Mouse (Mus musculus): ENCODE data around the gene Morn4. TPM values are rescaled to one million over a fixed set of nuclear protein-coding genes. Genes with fewer than 3 reads are reported as not detected.
"Not testable (repeated sequence)": the region's sequence is repeated elsewhere in the genome, so short reads cannot be mapped to it uniquely, and the experiment has no call there.

Morn4 gene
- polyA plus RNA-seq, 1 experiment from 2014 or later = 20.1 TPM

DNA sequence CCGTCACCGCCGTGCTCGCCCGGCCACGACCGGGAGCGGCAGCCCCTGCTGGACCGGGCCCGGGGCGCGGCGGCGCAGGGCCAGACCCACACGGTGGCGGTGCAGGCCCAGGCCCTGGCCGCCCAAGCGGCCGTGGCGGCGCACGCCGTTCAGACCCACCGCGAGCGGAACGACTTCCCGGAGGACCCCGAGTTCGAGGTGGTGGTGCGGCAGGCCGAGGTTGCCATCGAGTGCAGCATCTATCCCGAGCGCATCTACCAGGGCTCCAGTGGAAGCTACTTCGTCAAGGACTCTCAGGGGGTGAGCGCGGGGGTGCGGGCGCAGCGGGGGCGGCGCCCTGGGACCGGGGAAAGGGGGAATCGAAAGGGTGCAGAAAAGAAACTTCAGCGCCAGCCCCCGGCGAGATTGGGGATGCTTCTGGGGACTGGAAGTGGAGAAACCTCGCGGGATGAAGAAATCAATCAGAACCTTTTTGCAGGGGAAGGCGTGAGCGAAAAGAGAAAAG is 4.5 kb upstream of the Morn4 start:
- Histone ChIP-seq H3K9ac (ENCODE audit: low read depth, low read length) (peak overlapping the region; percentile 93), H3K9me3 (ENCODE audit: control insufficient read depth, low read length) (no peaks in the 10 kb centered on the region), H3K27me3 (replicated peaks; ENCODE audit: control insufficient read depth, insufficient read depth, low read length) (no peaks in the 10 kb centered on the region), H3K27ac (replicated peaks; ENCODE audit: low read depth, low read length) (peak overlapping the region; percentile 91), H3K4me3 (ENCODE audit: low read depth, low read length) (peak overlapping the region; percentile 99), H3K36me3 (ENCODE audit: control insufficient read depth, insufficient read depth, low read length) (peaks cover 9% of the 10 kb centered on the region; the same call in 1 of the 2 replicates), H3K4me1 (ENCODE audit: control insufficient read depth, insufficient read depth, low read length) (peaks cover 16% of the 10 kb centered on the region), H3K4me2 (ENCODE audit: low read depth, low read length) (peak overlapping the region; percentile 75)
- ATAC-seq (ENCODE audit: low read depth) (peak; percentile 71), DNase-seq (ENCODE audit: low spot score) (peak; percentile 47)
- WGBS = under 1% methylated on average over 22 of the region's 52 CpGs

DNA sequence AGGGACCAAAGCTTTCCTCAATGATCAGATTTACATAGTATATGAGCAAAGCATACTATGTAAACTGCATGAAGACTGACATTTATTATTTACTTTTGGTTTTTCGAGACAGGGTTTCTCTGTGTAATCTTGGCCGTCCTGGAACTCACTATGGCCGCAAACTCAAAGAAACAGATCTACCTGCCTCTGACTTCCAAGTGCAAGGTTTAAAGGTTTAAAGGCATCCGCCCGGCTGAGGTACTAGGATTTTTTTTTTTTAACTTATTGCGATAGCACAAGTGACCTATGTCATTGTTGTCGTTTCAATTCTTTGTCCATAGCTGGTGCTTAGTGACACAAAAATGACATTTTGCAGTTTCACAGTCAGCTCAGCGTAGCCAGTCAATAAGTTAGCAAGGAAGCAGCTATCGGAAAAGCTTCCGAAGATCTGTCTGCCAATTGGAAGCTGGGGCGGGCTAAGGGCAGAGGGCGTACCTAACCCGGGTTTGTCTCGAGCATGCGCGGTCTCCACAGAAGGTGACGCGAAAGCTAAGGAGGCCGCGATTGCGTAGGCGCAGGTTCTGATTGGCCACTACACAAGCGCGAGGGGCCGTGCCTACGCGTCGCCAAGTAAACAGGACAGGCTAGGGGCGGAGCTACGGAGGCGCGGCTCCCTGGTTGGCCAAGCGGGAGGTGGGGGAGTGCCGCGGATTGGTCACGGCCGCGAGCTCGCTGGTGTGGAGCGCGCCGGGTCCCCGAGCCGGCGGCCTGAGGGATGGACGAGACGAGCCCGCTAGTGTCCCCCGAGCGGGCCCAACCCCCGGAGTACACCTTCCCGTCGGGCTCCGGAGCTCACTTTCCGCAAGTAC is 3.8 kb upstream of the Morn4 start, which contains the start of gene Pi4k2a:
Gene Pi4k2a (plus strand): TSS at position 723 of the 848 bp plus-strand sequence.
- under 1% methylated on average over 28 of the region's 55 CpGs for WGBS
- H3K36me3 ChIP-seq (ENCODE audit: control insufficient read depth, insufficient read depth, low read length) = peaks cover 6% of the 10 kb centered on the region; the same call in 1 of the 2 replicates
- H3K4me1 ChIP-seq (ENCODE audit: control insufficient read depth, insufficient read depth, low read length) = peaks cover 19% of the 10 kb centered on the region
- peak within 1 kb of the TSS; percentile 93 for H3K9ac ChIP-seq (ENCODE audit: low read depth, low read length)
- H3K27me3 ChIP-seq (replicated peaks; ENCODE audit: control insufficient read depth, insufficient read depth, low read length) = no peaks in the 10 kb centered on the region
- H3K9me3 ChIP-seq (ENCODE audit: control insufficient read depth, low read length) = no peaks in the 10 kb centered on the region
- H3K4me2 ChIP-seq (ENCODE audit: low read depth, low read length) = peak within 1 kb of the TSS; percentile 75
- DNase-seq (ENCODE audit: low spot score) = peak; percentile 100
- ATAC-seq (ENCODE audit: low read depth) = peak; percentile 98
- peak within 1 kb of the TSS; percentile 99 for H3K4me3 ChIP-seq (ENCODE audit: low read depth, low read length)
- H3K27ac ChIP-seq (replicated peaks; ENCODE audit: low read depth, low read length) = peak within 1 kb of the TSS; percentile 91

- DNase-seq (ENCODE audit: low spot score) (peak; percentile 73), ATAC-seq (ENCODE audit: low read depth) (no peak)
- H3K9me3 ChIP-seq (ENCODE audit: control insufficient read depth, low read length) = no peaks in the 10 kb centered on the region
- no peaks in the 10 kb centered on the region for H3K27me3 ChIP-seq (replicated peaks; ENCODE audit: control insufficient read depth, insufficient read depth, low read length)
- peak overlapping the region; percentile 99 for H3K4me3 ChIP-seq (ENCODE audit: low read depth, low read length)
- H3K27ac ChIP-seq (replicated peaks; ENCODE audit: low read depth, low read length) = peak overlapping the region; percentile 72
- 21% methylated on average over 14 of the region's 14 CpGs for WGBS
- peaks cover 19% of the 10 kb centered on the region for H3K4me1 ChIP-seq (ENCODE audit: control insufficient read depth, insufficient read depth, low read length)
- peak overlapping the region; percentile 56 for H3K4me2 ChIP-seq (ENCODE audit: low read depth, low read length)
- peaks cover 6% of the 10 kb centered on the region; the same call in 1 of the 2 replicates for H3K36me3 ChIP-seq (ENCODE audit: control insufficient read depth, insufficient read depth, low read length)
- no peak overlapping the region; the same call in 1 of the 2 replicates for H3K9ac ChIP-seq (ENCODE audit: low read depth, low read length)
Observed at GRCm38 (mm10) chr19:42089103-42089747, 3.1 kb upstream of the Morn4 start.

DNA sequence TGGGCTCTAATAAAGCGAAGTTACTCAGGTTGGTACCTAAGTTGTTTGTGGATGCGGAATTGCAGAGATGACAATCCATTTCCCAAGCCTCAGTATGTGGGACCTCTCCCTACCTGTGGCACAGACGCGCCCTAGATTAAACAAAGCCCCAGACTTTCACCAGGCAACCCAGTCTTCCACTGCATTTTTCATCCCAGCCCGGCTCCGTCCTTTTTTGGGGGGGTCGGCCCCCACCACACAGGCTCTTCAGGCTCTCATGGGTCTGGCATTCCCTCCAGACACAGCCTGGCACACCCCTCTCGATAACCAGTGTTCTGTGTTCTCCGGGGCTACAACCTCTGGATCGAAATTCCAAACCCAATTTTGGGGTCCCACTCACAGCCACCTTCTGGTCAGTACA is 467 bp downstream of the Morn4 start:
- Histone ChIP-seq H3K9me3 (ENCODE audit: control insufficient read depth, low read length) (no peaks in the 10 kb centered on the region), H3K36me3 (ENCODE audit: control insufficient read depth, insufficient read depth, low read length) (no peaks in the 10 kb centered on the region), H3K27me3 (replicated peaks; ENCODE audit: control insufficient read depth, insufficient read depth, low read length) (no peaks in the 10 kb centered on the region), H3K4me2 (ENCODE audit: low read depth, low read length) (peak overlapping the region; percentile 67), H3K27ac (replicated peaks; ENCODE audit: low read depth, low read length) (no peak overlapping the region), H3K4me1 (ENCODE audit: control insufficient read depth, insufficient read depth, low read length) (0 out of 2 replicates have a peak, but pooled peaks cover 14% of the 10 kb centered on the region), H3K4me3 (ENCODE audit: low read depth, low read length) (peak overlapping the region; percentile 64), H3K9ac (ENCODE audit: low read depth, low read length) (peak overlapping the region; percentile 72)
- ATAC-seq (ENCODE audit: low read depth) = no peak
- no peak for DNase-seq (ENCODE audit: low spot score)
- WGBS = 5% methylated on average over 10 of the region's 10 CpGs

GRCm38 (mm10) chr19:42081613-42082012 is 4.5 kb downstream of the Morn4 start:
- H3K9ac ChIP-seq (ENCODE audit: low read depth, low read length); H3K9me3 ChIP-seq (ENCODE audit: control insufficient read depth, low read length); H3K27me3 ChIP-seq (replicated peaks; ENCODE audit: control insufficient read depth, insufficient read depth, low read length); H3K4me1 ChIP-seq (ENCODE audit: control insufficient read depth, insufficient read depth, low read length); DNase-seq (ENCODE audit: low spot score); H3K4me2 ChIP-seq (ENCODE audit: low read depth, low read length); H3K27ac ChIP-seq (replicated peaks; ENCODE audit: low read depth, low read length); ATAC-seq (ENCODE audit: low read depth); H3K36me3 ChIP-seq (ENCODE audit: control insufficient read depth, insufficient read depth, low read length); H3K4me3 ChIP-seq (ENCODE audit: low read depth, low read length): not testable (repeated sequence)
- WGBS = 98% methylated on average over 5 of the region's 5 CpGs

DNA sequence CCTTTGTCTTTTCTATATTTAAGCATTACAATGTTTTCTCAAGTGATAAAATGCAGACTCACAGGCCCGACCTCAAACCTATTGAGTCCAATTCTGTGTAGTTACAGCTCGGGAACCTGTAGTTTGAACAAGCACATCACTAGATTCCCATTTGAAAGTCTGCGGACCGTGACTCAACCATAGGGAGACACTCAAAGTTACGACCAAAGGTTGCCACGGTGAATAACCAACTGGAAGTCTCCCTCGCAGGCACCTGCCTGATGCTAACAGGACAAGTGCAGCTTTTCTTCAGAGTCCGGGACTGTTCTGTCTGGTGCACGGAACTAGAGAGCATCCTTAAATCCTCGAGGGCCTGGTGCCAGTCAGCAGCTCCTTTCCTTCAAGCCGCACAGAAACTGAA is 5.7 kb downstream of the Morn4 start:
- no peak overlapping the region for H3K9ac ChIP-seq (ENCODE audit: low read depth, low read length)
- 0 out of 2 replicates have a peak, but pooled peaks cover under 1% of the 10 kb centered on the region for H3K4me1 ChIP-seq (ENCODE audit: control insufficient read depth, insufficient read depth, low read length)
- ATAC-seq (ENCODE audit: low read depth) (no peak), DNase-seq (ENCODE audit: low spot score) (no peak)
- no peak overlapping the region for H3K27ac ChIP-seq (replicated peaks; ENCODE audit: low read depth, low read length)
- H3K4me3 ChIP-seq (ENCODE audit: low read depth, low read length) = no peak overlapping the region
- no peaks in the 10 kb centered on the region for H3K9me3 ChIP-seq (ENCODE audit: control insufficient read depth, low read length)
- WGBS = 80% methylated on average over 11 of the region's 11 CpGs
- H3K27me3 ChIP-seq (replicated peaks; ENCODE audit: control insufficient read depth, insufficient read depth, low read length) = no peaks in the 10 kb centered on the region
- peaks cover 10% of the 10 kb centered on the region; the same call in 1 of the 2 replicates for H3K36me3 ChIP-seq (ENCODE audit: control insufficient read depth, insufficient read depth, low read length)
- no peak overlapping the region for H3K4me2 ChIP-seq (ENCODE audit: low read depth, low read length)

- WGBS = 72% methylated on average over 5 of the region's 5 CpGs
- Histone ChIP-seq H3K4me1 (ENCODE audit: control insufficient read depth, insufficient read depth, low read length) (no peaks in the 10 kb centered on the region), H3K9me3 (ENCODE audit: control insufficient read depth, low read length) (no peaks in the 10 kb centered on the region), H3K27me3 (replicated peaks; ENCODE audit: control insufficient read depth, insufficient read depth, low read length) (no peaks in the 10 kb centered on the region), H3K9ac (ENCODE audit: low read depth, low read length) (no peak overlapping the region), H3K36me3 (ENCODE audit: control insufficient read depth, insufficient read depth, low read length) (peaks cover 15% of the 10 kb centered on the region; the same call in 1 of the 2 replicates), H3K4me3 (ENCODE audit: low read depth, low read length) (no peak overlapping the region), H3K27ac (replicated peaks; ENCODE audit: low read depth, low read length) (no peak overlapping the region), H3K4me2 (ENCODE audit: low read depth, low read length) (no peak overlapping the region)
- DNase-seq (ENCODE audit: low spot score) = no peak
- no peak for ATAC-seq (ENCODE audit: low read depth)
Observed at GRCm38 (mm10) chr19:42079950-42080349, 6.2 kb downstream of the Morn4 start.

GRCm38 (mm10) chr19:42079006-42079405 is 7.2 kb downstream of the Morn4 start:
- H3K9me3 ChIP-seq (ENCODE audit: control insufficient read depth, low read length) = no peaks in the 10 kb centered on the region
- DNase-seq (ENCODE audit: low spot score) (no peak), ATAC-seq (ENCODE audit: low read depth) (no peak)
- no peak overlapping the region for H3K4me3 ChIP-seq (ENCODE audit: low read depth, low read length)
- no peak overlapping the region for H3K27ac ChIP-seq (replicated peaks; ENCODE audit: low read depth, low read length)
- no peaks in the 10 kb centered on the region for H3K27me3 ChIP-seq (replicated peaks; ENCODE audit: control insufficient read depth, insufficient read depth, low read length)
- H3K4me1 ChIP-seq (ENCODE audit: control insufficient read depth, insufficient read depth, low read length) = no peaks in the 10 kb centered on the region
- H3K4me2 ChIP-seq (ENCODE audit: low read depth, low read length) = no peak overlapping the region
- no peak overlapping the region for H3K9ac ChIP-seq (ENCODE audit: low read depth, low read length)
- 95% methylated on average over 12 of the region's 12 CpGs for WGBS
- peaks cover 24% of the 10 kb centered on the region; the same call in 1 of the 2 replicates for H3K36me3 ChIP-seq (ENCODE audit: control insufficient read depth, insufficient read depth, low read length)

Measured in embryonic facial prominence, embryonic 14.5 days (tissue).